Mouse (Mus musculus) midbrain, embryonic 15.5 days (tissue): ENCODE data around the gene Ptprs. TPM values are rescaled to one million over a fixed set of nuclear protein-coding genes. Genes with fewer than 3 reads are reported as not detected.
A peak's percentile ranks its signal among the peaks of the same experiment; 100 is the strongest.

Experiments used
- ATAC-seq: fragments of 200-750 bp; cut with Nextera tagmentation; replicated peaks from 2 replicates; pipeline ENCODE4 v1.8.0; 2017; ENCODE audit warnings: moderate TSS enrichment
- H3K27ac ChIP-seq: fragments of 300-500 bp; sonication (generic); 2 replicates; pipeline ENCODE4 v1.5.1; 2015; ENCODE audit warnings: mild to moderate bottlenecking, inconsistent platforms
- H3K27me3 ChIP-seq: fragments of 300-500 bp; sonication (generic); replicated peaks from 2 replicates; pipeline ENCODE4 v1.6.1; 2015; ENCODE audit warnings: inconsistent platforms
- H3K36me3 ChIP-seq: fragments of 300-500 bp; sonication (generic); replicated peaks from 2 replicates; pipeline ENCODE4 v1.6.1; 2015; ENCODE audit warnings: inconsistent platforms
- H3K4me1 ChIP-seq: fragments of 300-500 bp; sonication (generic); 2 replicates; pipeline ENCODE4 v1.6.1; 2015; ENCODE audit warnings: inconsistent platforms
- H3K4me2 ChIP-seq: fragments of 300-500 bp; sonication (generic); 2 replicates; pipeline ENCODE4 v1.6.1; 2015; ENCODE audit warnings: inconsistent platforms, mild to moderate bottlenecking, moderate library complexity
- H3K4me3 ChIP-seq: fragments of 300-500 bp; sonication (generic); 2 replicates; pipeline ENCODE4 v1.5.1; 2015; ENCODE audit warnings: mild to moderate bottlenecking, inconsistent platforms
- H3K9ac ChIP-seq: fragments of 300-500 bp; sonication (generic); 2 replicates; pipeline ENCODE4 v1.6.1; 2015; ENCODE audit warnings: mild to moderate bottlenecking, inconsistent platforms
- H3K9me3 ChIP-seq: fragments of 300-500 bp; sonication (generic); 2 replicates; pipeline ENCODE4 v1.6.1; 2016; ENCODE audit warnings: inconsistent platforms
- WGBS: fragments of 180-500 bp; shearing (Covaris S2); methylation state at CpG from one replicate; pipeline ENCODE4 v1.1.7; 2015; ENCODE audit warnings: mixed read lengths; 5-methylcytosine and 5-hydroxymethylcytosine counted together
- polyA plus RNA-seq: library from polyadenylated mRNA; unstranded; fragments of >200 nt; fragmentation: Nextera tagmentation; extraction: Ambion mirVana; gene quantifications from 2 replicates; pipeline ENCODE4 v1.2.1, GENCODE M21; 2015

The Ptprs gene
- polyA plus RNA-seq, 1 experiment from 2014 or later: 349 TPM

GRCm38 (mm10) chr17:56487441-56487888, 11.2 kb upstream of the Ptprs start:
- Histone ChIP-seq H3K4me3 (no peak overlapping the region; the same call in 1 of the 2 replicates), H3K4me1 (peaks cover 25% of the 10 kb centered on the region), H3K27ac (peak overlapping the region; percentile 84), H3K36me3 (no peaks in the 10 kb centered on the region), H3K4me2 (peak overlapping the region; percentile 18; the same call in 1 of the 2 replicates), H3K9ac (no peak overlapping the region), H3K9me3 (no peaks in the 10 kb centered on the region), H3K27me3 (no peaks in the 10 kb centered on the region)
- 4% methylated on average over 9 of the region's 16 CpGs for WGBS
- ATAC-seq: peak; percentile 85

- Histone ChIP-seq H3K9ac (no peak overlapping the region), H3K27me3 (no peaks in the 10 kb centered on the region), H3K4me2 (no peak overlapping the region), H3K4me1 (peaks cover 25% of the 10 kb centered on the region), H3K27ac (no peak overlapping the region), H3K36me3 (no peaks in the 10 kb centered on the region), H3K4me3 (no peak overlapping the region), H3K9me3 (no peaks in the 10 kb centered on the region)
- no peak for ATAC-seq
- 92% methylated on average over 9 of the region's 9 CpGs for WGBS
Observed at GRCm38 (mm10) chr17:56485926-56486325, 9.6 kb upstream of the Ptprs start.

GRCm38 (mm10) chr17:56485118-56485517, 8.8 kb upstream of the Ptprs start:
- Histone ChIP-seq H3K27me3 (no peaks in the 10 kb centered on the region), H3K27ac (no peak overlapping the region), H3K9me3 (no peaks in the 10 kb centered on the region), H3K36me3 (no peaks in the 10 kb centered on the region), H3K4me3 (no peak overlapping the region), H3K4me1 (peaks cover 25% of the 10 kb centered on the region), H3K9ac (no peak overlapping the region), H3K4me2 (no peak overlapping the region)
- whole genome bisulfite sequencing: 54% methylated on average over 9 of the region's 9 CpGs
- no peak for ATAC-seq

GRCm38 (mm10) chr17:56482671-56483070, 6.4 kb upstream of the Ptprs start:
- ATAC-seq: no peak
- H3K27me3 ChIP-seq: no peaks in the 10 kb centered on the region
- no peak overlapping the region for H3K9ac ChIP-seq
- H3K27ac ChIP-seq: no peak overlapping the region
- H3K4me2 ChIP-seq: no peak overlapping the region
- 70% methylated on average over 1 of the region's 1 CpGs for WGBS
- no peaks in the 10 kb centered on the region for H3K9me3 ChIP-seq
- H3K4me1 ChIP-seq: peaks cover 15% of the 10 kb centered on the region
- no peaks in the 10 kb centered on the region for H3K36me3 ChIP-seq
- no peak overlapping the region for H3K4me3 ChIP-seq

- no peaks in the 10 kb centered on the region for H3K36me3 ChIP-seq
- no peak overlapping the region for H3K4me3 ChIP-seq
- no peak for ATAC-seq
- no peak overlapping the region for H3K27ac ChIP-seq
- no peak overlapping the region for H3K9ac ChIP-seq
- H3K27me3 ChIP-seq: no peaks in the 10 kb centered on the region
- 13% methylated on average over 6 of the region's 6 CpGs for WGBS
- no peaks in the 10 kb centered on the region for H3K9me3 ChIP-seq
- no peak overlapping the region for H3K4me2 ChIP-seq
- H3K4me1 ChIP-seq: peaks cover 5% of the 10 kb centered on the region; the same call in 1 of the 2 replicates
Observed at GRCm38 (mm10) chr17:56479358-56479757, 3.1 kb upstream of the Ptprs start.

GRCm38 (mm10) chr17:56478191-56478611, 1.9 kb upstream of the Ptprs start:
- Histone ChIP-seq H3K4me2 (no peak overlapping the region), H3K4me3 (no peak overlapping the region), H3K36me3 (no peaks in the 10 kb centered on the region), H3K9me3 (no peaks in the 10 kb centered on the region), H3K4me1 (peaks cover 16% of the 10 kb centered on the region), H3K27ac (no peak overlapping the region), H3K9ac (no peak overlapping the region), H3K27me3 (no peaks in the 10 kb centered on the region)
- ATAC-seq: no peak
- 71% methylated on average over 11 of the region's 11 CpGs for WGBS

GRCm38 (mm10) chr17:56477191-56477818, 1.0 kb upstream of the Ptprs start:
- Histone ChIP-seq H3K9ac (no peak overlapping the region), H3K36me3 (no peaks in the 10 kb centered on the region), H3K4me3 (no peak overlapping the region), H3K27me3 (no peaks in the 10 kb centered on the region), H3K4me1 (peaks cover 25% of the 10 kb centered on the region), H3K4me2 (no peak overlapping the region), H3K9me3 (no peaks in the 10 kb centered on the region), H3K27ac (no peak overlapping the region)
- ATAC-seq: no peak
- WGBS: 87% methylated on average over 19 of the region's 19 CpGs

GRCm38 (mm10) chr17:56475584-56476401, 490 bp downstream of the Ptprs start:
- Histone ChIP-seq H3K9me3 (no peaks in the 10 kb centered on the region), H3K36me3 (no peaks in the 10 kb centered on the region), H3K4me3 (peak overlapping the region; percentile 76), H3K27ac (peak overlapping the region; percentile 96), H3K4me1 (peaks cover 39% of the 10 kb centered on the region), H3K9ac (peak overlapping the region; percentile 93), H3K4me2 (peak overlapping the region; percentile 95), H3K27me3 (no peaks in the 10 kb centered on the region)
- ATAC-seq: peak; percentile 50
- under 1% methylated on average over 65 of the region's 66 CpGs for WGBS

- Histone ChIP-seq H3K27ac (peak overlapping the region; percentile 96), H3K36me3 (no peaks in the 10 kb centered on the region), H3K9ac (peak overlapping the region; percentile 93), H3K9me3 (no peaks in the 10 kb centered on the region), H3K4me2 (peak overlapping the region; percentile 95), H3K27me3 (no peaks in the 10 kb centered on the region), H3K4me3 (peak overlapping the region; percentile 76), H3K4me1 (peaks cover 47% of the 10 kb centered on the region)
- WGBS: under 1% methylated on average over 24 of the region's 24 CpGs
- ATAC-seq: peak; percentile 13
Observed at GRCm38 (mm10) chr17:56474831-56475581, 1.3 kb downstream of the Ptprs start.

GRCm38 (mm10) chr17:56474311-56474830, 1.9 kb downstream of the Ptprs start:
- peak overlapping the region; percentile 76 for H3K4me3 ChIP-seq
- ATAC-seq: no peak; the same call in 1 of the 2 replicates
- H3K4me2 ChIP-seq: peak overlapping the region; percentile 95
- H3K9ac ChIP-seq: peak overlapping the region; percentile 93
- H3K9me3 ChIP-seq: no peaks in the 10 kb centered on the region
- H3K4me1 ChIP-seq: peaks cover 54% of the 10 kb centered on the region
- H3K36me3 ChIP-seq: no peaks in the 10 kb centered on the region
- WGBS: under 1% methylated on average over 32 of the region's 32 CpGs
- H3K27ac ChIP-seq: peak overlapping the region; percentile 96
- no peaks in the 10 kb centered on the region for H3K27me3 ChIP-seq

GRCm38 (mm10) chr17:56473611-56473905, 2.7 kb downstream of the Ptprs start:
- ATAC-seq: no peak
- Histone ChIP-seq H3K27ac (peak overlapping the region; percentile 96), H3K4me1 (peaks cover 59% of the 10 kb centered on the region), H3K4me2 (peak overlapping the region; percentile 95), H3K27me3 (no peaks in the 10 kb centered on the region), H3K9me3 (no peaks in the 10 kb centered on the region), H3K9ac (peak overlapping the region; percentile 93), H3K36me3 (no peaks in the 10 kb centered on the region), H3K4me3 (peak overlapping the region; percentile 76)
- 2% methylated on average over 11 of the region's 11 CpGs for WGBS
